Mouse (Mus musculus) ES-CJ7 (cell line): ENCODE data around the gene Gm21149.
"Not testable (repeated sequence)": the region's sequence is repeated elsewhere in the genome, so short reads cannot be mapped to it uniquely, and the experiment has no call there.

Source experiments
- DNase-seq: peaks from one replicate; pipeline ENCODE4 v3.0.0; 2011; ENCODE audit warnings: low read depth, low spot score

Gm21149 gene

DNA sequence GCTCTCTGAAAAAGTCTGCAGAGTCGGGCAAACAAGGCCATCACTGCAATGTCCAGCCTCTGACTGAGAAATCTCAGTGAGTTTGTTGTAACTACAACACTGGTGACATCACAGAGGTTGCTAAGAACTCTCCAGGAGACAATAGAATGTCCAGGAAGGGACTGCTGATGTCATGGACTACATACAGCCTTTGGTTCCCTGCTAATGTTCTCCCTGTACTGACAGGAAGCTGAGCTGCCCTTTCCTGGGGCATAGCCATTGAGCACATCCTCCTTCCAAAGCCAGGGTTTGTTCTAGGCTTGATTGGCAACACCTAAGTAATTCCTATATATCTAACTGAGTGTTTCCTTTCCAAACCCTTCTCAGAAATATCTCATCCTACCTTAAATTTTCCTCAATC lies at the start of gene Gm21149:
Gene Gm21149 (minus strand): TSS at position 101 of the 400 bp plus-strand sequence.
- not testable (repeated sequence) for DNase-seq

DNA sequence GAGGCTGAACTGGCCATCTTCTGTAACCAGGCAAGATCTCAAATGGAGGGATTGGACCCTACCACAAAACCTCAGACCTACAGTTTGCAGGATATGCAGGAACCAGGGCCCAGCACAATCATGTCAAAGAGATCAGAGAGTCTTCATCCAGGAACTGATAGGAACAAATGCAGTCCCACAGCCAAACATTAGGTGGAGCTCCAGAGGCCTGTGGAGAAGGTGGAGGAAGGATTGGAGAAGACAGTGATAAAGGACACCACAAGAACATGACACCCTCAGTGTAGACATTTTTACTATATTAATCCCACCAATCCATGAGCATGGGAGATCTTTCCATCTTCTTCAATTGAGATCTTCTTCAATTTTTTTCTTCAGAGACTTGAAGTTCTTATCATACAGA lies 46.1 kb upstream of the Gm21149 start:
- not testable (repeated sequence) for DNase-seq

DNA sequence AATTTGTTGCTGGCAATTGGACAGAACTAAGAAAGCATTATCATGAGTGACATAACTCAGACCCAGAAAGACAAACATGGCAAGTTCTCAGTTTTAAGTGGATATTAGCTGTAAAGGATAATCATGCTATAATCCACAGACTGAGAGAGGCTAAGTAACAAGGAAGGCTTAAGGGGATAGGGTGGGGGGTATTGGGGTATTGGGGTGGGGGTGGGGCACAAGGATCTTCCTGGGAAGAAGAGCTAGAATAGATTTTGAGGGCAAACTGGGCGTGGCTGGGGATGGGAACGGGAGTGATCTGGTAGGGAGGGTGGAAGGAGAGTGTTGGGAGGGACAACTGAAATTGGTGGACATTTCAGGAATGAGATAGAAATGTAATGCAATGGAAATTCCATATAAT lies 45.7 kb upstream of the Gm21149 start:
- DNase-seq = not testable (repeated sequence)

DNA sequence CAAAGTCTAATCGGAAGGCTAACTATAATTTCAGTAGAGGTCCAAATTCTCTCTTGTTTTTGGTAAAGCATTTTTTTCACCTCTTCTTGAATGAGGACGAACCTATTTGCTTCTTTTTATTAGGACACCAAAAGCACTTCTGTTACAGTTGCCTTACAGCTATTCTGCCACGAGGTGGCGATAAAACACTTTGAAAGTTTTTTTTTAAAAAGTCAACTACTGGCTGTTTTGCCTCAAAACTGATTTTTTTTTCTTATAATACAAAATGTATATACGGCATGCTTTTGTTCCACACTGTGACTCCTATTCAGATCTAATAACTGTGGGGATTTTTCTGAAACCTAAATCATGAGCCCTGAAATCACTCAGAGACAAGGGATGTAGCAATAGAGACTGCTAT lies 44.1 kb upstream of the Gm21149 start:
- not testable (repeated sequence) for DNase-seq

DNA sequence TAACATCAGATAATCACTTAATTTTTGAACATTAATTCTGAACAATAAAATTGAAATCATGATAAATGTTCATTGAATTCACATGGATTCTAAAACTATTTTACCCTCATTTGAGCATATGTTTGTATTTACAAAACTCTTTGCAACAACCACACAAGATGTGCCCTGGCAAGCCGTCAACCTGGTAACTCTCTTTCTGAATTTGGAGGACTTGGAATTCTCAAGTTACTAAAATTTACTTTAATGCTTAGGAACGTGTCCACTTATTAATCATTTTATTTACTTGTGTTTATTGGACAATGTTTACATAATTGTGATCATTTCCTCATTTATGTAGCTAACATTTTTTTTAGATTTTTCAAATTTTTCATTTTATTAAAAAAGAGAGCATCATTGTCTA lies 40.8 kb upstream of the Gm21149 start:
- not testable (repeated sequence) for DNase-seq

DNA sequence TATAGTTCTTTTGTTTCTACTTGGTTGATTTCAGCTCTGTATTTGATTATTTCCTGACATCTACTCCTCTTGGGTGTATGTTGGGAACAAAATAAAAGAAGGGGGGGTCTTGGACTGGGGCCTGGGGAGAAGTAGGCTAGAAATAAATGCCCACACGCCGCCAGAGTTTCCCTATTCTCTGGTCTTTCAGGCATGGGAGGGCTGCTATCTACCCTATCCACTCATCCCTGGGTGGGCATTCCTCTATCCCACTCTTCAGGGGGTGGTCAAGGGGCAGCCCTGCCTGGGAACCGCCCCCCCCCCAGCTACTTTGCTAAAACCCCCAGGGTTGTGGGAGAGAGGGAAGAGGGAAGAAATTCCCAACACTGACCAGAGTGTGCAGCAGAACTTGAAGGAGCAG lies 35.9 kb upstream of the Gm21149 start:
- DNase-seq = not testable (repeated sequence)

DNA sequence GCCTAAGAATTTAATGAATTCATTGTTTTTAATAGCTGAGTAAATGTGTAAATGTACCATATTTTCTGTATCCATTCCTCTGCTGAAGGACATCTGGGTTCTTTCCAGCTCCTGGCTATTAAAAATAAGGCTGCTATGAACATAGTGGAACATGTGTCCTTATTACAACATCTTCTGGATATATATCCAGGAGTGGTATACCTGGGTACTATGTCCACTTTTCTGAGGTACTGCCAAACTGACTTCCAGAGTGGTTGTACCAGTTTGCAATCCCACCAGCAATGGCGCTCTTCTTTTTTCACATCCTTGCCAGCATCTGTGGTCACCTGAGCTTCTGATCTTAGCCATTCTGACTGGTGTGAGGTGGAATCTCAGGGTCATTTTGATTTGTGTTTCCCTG lies 33.6 kb upstream of the Gm21149 start:
- not testable (repeated sequence) for DNase-seq

DNA sequence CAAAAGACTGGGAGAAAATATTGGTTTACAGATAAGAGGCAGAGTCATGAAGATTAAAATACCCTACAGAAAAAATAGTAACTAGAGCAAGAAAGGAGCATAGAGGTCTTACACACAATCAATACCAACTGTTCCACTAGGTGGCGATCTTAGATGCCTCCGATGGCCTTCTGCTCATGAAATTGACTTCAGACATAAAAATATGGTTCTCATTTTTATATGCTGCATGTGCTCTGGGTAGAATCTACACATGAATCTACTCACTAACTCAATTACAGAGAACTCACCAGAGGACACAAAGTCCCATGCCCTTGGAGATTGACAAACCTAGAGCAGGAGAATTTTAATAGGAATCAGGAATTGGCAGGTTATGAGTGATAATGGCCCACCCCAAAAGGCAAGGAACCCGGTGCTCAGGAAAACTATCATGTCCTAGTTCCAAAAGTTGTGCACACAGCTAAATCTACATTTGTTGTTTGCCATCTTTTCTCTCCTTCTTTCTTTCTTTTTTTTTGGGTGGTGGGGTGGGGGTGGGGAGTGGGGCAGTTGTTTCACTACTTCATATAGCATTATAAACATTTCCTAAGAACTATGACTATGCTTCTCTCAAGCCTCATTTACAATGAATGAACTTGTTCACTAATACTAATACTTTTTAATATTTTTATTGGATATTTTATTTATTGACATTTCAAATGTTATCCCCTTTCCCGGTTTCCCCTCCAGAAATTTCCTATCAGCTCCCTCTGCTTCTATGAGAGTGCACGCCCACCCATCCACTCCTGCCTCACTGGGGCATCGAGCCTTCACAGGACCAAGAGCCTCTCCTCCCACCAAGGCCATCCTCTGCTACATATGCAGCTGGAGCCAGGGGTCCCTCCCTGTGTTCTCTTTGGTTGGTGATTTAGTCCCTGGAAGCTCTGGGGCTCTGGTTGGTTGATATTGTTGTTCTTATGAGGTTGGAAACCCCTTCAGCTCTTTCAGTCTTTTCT lies 32.4 kb upstream of the Gm21149 start:
- DNase-seq = not testable (repeated sequence)

DNA sequence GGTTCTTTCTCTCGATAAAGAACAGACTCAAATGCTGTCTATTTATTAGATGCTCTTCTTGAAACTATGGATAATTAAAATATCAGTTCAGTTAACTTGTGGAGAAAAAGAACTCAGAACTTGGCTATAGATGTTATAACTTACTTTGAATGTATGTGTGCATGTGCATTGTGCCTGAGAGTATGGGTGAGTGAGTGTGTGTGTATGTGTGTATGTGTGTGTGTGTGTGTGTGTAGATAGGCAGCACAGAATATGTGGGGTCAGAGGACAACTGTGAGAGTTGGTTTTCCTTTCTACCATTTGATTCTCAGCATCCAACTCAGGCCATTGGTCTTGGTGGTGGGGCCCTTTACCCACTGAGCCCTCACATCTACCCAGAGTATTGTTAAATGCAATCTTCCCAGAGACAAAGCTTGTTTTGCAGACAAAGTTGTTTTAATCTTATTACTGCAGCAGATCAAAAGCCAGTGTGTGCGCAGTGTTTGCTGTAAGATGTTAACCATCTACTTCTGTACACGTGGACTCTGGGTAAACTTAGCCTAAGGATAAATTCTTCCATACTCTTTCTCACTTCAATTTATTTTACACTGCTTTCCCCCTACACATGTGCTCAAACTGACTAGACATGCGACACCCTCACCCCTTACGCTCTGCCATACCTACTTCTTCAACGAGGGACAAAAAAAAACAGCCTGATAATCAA lies 31.6 kb upstream of the Gm21149 start:
- not testable (repeated sequence) for DNase-seq

DNA sequence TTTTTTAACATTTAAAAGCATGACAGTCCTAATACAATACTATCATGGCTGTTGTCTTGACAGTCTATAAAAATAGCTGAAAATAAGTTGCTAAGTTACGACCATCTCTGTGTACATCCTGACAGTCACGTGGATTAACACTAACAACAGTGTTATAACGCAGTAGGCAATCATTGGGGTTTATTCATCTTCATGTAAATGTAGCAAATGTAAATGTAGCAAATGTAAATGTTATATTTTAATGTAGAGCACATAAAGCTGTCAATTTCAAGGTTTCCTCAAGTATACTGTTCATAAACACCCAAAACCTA lies 30.9 kb upstream of the Gm21149 start:
- DNase-seq = no peak

DNA sequence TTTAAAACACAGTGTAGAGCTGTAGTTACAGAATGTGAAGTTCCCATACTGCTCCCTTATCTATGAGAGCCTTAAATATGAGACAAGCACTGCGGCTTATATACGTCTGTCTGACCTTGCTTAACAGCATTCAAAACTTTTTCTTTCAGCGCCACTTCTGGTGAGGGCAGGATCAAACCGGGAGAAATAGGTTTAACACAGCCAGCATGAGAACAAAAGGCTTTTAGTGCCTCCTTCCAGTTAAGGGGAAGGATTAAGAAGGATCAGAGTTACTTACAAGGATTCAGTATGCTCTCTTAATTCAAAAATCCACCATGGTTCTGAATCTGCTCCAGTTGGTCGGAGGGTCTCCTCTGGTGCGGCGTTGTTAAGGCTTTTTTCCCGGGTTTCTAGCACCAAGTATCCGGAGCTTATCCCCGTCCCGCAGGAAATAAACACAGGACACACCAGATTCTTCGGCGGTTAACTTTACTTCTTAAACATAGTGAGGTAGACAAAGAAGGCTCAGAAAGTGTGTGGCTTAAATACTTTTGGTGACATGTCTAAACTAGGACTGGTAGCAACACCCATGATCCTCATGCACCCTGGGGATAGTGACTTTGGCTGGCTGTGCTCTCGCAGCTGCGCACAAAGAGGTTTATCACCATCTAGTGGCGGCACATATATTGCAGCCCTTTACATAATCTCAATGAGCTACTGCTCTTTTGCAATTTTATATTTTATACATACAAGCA lies 30.4 kb upstream of the Gm21149 start:
- DNase-seq = peak; percentile 87

DNA sequence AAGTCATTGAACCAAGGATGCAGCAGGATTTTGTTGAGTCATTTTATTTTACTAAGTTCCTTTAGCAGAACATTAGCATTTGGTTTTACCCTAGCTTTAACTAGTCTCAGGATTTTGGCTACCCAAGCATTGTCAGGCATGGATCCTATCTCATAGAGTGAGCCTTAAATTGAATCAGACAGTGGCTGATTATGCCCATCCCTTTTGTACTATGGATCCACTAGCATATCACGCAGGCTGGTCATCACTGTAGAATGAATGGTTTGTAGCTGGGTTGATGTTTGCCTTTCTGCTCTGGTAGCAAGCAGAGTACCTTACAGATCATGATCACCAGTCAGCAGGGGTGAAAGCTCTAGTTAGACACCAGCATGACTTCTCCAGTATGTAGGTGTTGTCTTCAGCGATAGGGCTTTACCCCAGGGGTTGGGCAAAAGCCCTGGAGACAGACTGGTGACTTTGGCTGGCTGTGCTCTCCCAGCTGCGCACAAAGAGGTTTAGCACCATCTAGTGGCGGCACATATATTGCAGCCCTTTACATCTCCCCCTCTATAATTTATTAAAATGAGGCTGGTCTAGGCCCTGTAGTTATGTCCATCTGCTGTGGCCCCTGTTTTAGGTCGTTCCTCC lies 22.6 kb upstream of the Gm21149 start:
- not testable (repeated sequence) for DNase-seq

DNA sequence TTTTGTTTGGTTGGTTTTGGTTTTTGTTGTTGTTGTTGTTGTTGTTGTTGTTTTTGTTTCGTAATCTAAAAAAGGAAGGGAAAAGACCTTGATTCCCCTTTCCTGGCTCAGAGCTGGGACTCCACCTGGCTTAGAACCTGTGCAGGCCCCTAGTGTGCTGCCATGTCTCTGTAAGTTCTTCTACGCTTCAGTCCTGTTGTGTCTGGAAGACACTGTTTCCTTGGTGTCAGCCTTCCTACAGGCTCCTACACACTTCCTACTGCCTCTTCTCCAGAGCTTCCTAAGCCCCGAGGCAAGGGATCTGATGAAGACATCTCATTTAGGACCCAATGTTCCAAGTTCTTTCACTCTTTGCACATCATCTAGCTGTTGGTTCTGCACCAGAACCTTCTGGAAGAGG lies 22.0 kb upstream of the Gm21149 start:
- DNase-seq = not testable (repeated sequence)

DNA sequence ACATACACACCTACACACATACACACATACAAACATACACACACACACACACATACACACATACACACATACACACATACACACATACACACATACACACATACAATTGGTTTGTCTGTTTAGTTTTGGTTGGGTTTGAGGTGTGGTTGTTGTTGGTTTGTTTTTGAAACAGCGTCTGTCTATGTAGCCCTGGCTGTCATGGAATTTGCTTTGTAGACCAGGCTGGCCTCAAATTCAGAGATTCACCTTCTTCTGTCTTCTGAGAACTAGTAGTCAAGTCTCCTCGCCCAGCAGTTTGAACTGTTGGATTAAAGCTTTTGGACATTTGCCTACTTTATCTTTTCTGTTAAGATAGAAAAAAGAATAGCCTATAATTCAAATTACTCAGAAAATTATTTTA lies 14.6 kb upstream of the Gm21149 start:
- DNase-seq = not testable (repeated sequence)

DNA sequence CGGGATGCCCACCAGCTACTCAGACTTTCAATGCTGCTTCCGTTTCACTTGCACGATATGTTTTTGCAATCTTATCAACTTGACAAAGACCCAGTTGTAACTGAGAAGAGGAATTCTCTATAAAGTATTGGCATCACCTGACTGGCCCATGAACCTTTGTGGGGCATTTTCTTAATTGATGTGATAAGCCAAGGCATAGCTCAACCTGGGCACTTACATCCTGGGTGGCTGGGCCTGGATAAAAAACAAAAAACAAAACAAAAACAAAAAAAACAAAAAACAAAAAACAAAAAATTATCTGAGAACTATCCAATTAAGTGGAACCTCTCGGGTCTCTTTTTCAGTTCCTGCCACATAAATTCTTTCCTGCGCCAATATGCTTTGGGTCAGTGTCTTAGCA lies 12.4 kb upstream of the Gm21149 start:
- DNase-seq = no peak

DNA sequence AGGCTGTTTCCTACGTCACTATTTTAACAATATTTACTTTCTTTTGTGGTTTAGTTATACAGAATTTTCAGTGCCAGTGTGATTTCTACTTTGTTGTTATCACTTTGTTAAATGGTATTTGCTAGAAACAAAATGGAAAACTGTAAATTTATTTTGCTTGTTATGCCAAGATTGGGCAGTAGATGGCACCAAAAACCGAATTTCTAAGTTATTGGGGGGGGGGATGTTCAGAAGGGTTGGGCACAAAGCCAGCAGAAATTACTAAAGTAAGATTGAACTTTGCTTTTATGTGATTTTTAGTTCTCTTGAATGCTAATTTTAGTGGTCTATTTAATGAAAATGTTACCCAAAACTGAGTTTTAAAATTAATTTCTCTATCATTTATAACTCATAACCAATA lies 8.3 kb upstream of the Gm21149 start:
- DNase-seq = not testable (repeated sequence)

DNA sequence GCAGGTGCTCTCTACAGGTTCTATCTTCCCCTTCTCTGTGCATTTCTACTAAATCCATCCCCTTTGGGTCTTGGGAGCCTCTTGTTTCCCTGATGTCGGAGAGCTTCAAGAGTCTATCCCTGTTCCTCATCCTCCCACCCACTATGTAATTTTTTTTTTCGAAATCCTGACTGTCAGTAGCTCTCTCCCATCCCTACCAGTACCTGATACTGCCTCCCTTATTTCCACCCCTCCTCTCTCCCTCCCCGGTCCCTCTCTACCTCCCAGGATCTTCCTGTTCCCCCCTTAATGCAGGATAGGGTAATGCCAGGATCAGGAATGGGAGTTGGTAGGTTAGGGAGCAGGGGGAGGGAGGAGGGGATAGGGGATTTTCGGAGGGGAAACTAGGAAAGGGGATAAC lies 7.3 kb upstream of the Gm21149 start:
- not testable (repeated sequence) for DNase-seq

DNA sequence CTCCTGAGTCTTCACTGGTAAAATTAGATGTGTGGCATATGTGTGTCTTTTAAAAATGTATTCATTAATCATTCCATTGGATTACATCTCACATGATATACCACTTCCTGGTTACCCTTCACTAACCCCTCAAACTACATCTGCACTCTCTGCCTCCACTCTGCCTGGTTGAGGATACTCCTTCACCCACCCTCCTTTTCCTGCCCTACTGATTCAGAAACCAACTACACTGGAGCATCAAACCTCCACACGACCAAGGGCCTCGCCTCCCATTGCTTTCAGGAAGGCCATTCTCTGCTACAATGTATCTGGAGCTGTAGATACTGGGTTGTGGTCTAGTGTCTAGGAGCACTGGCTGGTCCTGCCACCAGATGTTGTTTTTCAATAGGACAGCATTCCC lies 6.5 kb upstream of the Gm21149 start:
- DNase-seq = not testable (repeated sequence)

DNA sequence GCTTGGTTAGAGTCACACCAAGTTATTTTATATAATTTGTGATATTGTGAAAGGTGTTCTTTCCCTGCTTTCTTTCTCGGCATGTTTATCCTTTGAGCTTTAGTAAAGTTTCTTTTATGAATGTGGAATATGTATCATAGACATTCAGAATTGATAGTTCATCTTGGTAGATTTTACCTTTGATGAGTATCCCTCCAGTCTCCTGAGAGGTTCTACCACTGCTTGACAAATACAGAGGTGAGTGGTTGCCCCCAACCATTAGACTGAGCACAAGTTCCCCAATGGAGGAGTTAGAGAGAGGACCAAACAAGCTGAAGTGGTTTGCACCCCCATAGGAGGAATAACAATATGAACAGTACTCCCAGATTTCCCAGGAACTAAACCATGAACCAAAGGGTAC lies 6.2 kb downstream of the Gm21149 start:
- not testable (repeated sequence) for DNase-seq

DNA sequence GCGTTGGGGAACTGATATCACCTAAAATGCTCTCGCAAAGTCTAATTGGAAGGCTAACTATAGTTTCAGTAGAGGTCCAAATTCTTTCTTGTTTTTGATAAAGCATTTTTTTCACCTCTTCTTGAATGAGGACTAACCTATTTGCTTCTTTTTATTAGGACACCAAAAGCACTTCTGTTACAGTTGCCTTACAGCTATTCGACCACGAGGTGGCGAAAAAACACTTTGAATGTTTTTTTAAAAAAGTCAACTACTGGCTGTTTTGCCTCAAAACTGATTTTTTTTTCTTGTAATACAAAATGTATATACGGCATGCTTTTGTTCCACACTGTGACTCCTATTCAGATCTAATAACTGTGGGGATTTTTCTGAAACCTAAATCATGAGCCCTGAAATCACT lies 8.6 kb downstream of the Gm21149 start:
- not testable (repeated sequence) for DNase-seq

DNA sequence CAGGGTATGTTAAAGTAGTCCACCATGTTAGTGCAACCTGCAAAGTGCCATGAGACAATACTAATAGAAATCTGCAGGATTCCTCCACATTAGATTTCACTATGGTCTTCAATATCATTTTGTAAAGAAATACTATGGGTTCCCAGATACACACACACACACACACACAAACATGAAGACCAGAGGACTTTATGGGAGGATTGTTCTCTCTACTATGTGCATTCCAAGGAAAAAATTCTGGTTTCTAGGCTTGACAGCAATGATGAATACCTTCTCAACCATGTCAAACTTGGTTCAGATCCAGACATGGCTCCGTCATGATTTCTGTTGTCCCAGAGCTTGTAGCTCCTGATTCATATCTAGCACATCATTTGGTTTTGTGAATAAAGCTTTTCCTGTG lies 10.1 kb downstream of the Gm21149 start:
- not testable (repeated sequence) for DNase-seq

DNA sequence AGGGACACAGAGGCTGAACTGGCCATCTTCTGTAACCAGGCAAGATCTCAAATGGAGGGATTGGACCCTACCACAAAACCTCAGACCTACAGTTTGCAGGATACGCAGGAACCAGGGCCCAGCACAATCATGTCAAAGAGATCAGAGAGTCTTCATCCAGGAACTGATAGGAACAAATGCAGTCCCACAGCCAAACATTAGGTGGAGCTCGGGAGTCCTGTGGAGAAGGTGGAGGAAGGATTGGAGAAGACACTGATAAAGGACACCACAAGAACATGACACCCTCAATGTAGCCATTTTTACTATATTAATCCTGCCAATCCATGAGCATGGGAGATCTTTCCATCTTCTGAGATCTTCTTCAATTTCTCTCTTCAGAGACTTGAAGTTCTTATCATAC lies 12.8 kb downstream of the Gm21149 start:
- not testable (repeated sequence) for DNase-seq
